Mouse (Mus musculus) kidney, postnatal 10 days (tissue): Measurements from ENCODE around the gene Katnal1.

ENCODE experiments used
- DNase-seq: peaks from one replicate; pipeline ENCODE4 v3.0.0; 2021; ENCODE audit warnings: mixed read lengths

Katnal1 gene

GRCm38 (mm10) chr5:148873116-148873515 is 56.0 kb downstream of the Katnal1 start:
- DNase-seq = no peak

- DNase-seq = no peak
These were observed 59.5 kb downstream of the Katnal1 start for GRCm38 (mm10) chr5:148869583-148869982.

- DNase-seq = no peak
These were observed 61.4 kb downstream of the Katnal1 start for GRCm38 (mm10) chr5:148867766-148868165.

- DNase-seq = no peak
These were observed 61.9 kb downstream of the Katnal1 start for GRCm38 (mm10) chr5:148867171-148867570.

- DNase-seq = no peak
These were observed 62.5 kb downstream of the Katnal1 start for GRCm38 (mm10) chr5:148866571-148866970.

GRCm38 (mm10) chr5:148863409-148863808 is 65.7 kb downstream of the Katnal1 start:
- DNase-seq = no peak

- no peak for DNase-seq
These were observed 66.3 kb downstream of the Katnal1 start for GRCm38 (mm10) chr5:148862853-148863252.

GRCm38 (mm10) chr5:148862136-148862535 is 67.0 kb downstream of the Katnal1 start:
- no peak for DNase-seq

- DNase-seq = no peak
These were observed 71.6 kb downstream of the Katnal1 start for GRCm38 (mm10) chr5:148857522-148857921.

- DNase-seq = no peak
These were observed 74.1 kb downstream of the Katnal1 start for GRCm38 (mm10) chr5:148855047-148855446.

GRCm38 (mm10) chr5:148854166-148854565 is 75.0 kb downstream of the Katnal1 start:
- DNase-seq = no peak

GRCm38 (mm10) chr5:148849516-148849915 is 79.6 kb downstream of the Katnal1 start:
- no peak for DNase-seq

- peak; percentile 20 for DNase-seq
These were observed 82.1 kb downstream of the Katnal1 start for GRCm38 (mm10) chr5:148847032-148847431.

GRCm38 (mm10) chr5:148837069-148837468 is 92.1 kb downstream of the Katnal1 start:
- no peak for DNase-seq

GRCm38 (mm10) chr5:148831596-148832257 is 97.4 kb downstream of the Katnal1 start:
- DNase-seq = peak; percentile 86

- peak; percentile 14 for DNase-seq
These were observed 98.0 kb downstream of the Katnal1 start for GRCm38 (mm10) chr5:148831141-148831547.

- DNase-seq = no peak
These were observed 103.4 kb downstream of the Katnal1 start for GRCm38 (mm10) chr5:148825732-148826131.

- DNase-seq = no peak
These were observed 106.3 kb downstream of the Katnal1 start for GRCm38 (mm10) chr5:148822772-148823171.
